Comparison of ENCODE assay signal across 23 mouse cellular contexts in genomic region chr2:17705426-17705825, GRCm38 (mm10). TPM values are rescaled to one million over a fixed set of nuclear protein-coding genes. Genes with fewer than 3 reads are reported as not detected.
DNase-seq lines count a peak whose midpoint lies in the region; ATAC-seq and TF ChIP-seq lines count a peak whose summit lies in the region.
"Had no signal": no experiment of that assay in that cellular context is flagged by ENCODE, and none has a peak within 500 bp of the region (broad histone marks: within the 10 kb centered on the region; RNA-seq: fewer than 3 reads in every experiment).

No protein-coding gene starts in this region.

- no peak overlapping the region for H3K4me3 ChIP-seq in kidney, adult 2 months (ENCODE audit: insufficient read depth, low read depth, low read length)
- H3K4me3 ChIP-seq in kidney, embryonic 16.5 days (ENCODE audit: low read length) = no peak overlapping the region
- no peak overlapping the region for H3K4me3 ChIP-seq in kidney, embryonic 15.5 days (replicated peaks)
- no peak overlapping the region for H3K4me3 ChIP-seq in lung, embryonic 16.5 days (ENCODE audit: low read length)
- no peak overlapping the region for H3K4me3 ChIP-seq in hindbrain, postnatal 0 days (ENCODE audit: low read length)
- H3K4me3 ChIP-seq: embryonic facial prominence, embryonic 15.5 days; erythroblast, embryonic 14.5 days; forebrain, embryonic 10.5 days; heart, adult 2 months; heart, embryonic 15.5 days; hindbrain, embryonic 10.5 days had no signal

- no peaks in the 10 kb centered on the region for H3K27me3 ChIP-seq in kidney, adult 2 months (replicated peaks; ENCODE audit: control insufficient read depth, insufficient read depth, low read length)
- no peaks in the 10 kb centered on the region for H3K27me3 ChIP-seq in kidney, embryonic 16.5 days (ENCODE audit: insufficient read depth, low read length)
- no peaks in the 10 kb centered on the region for H3K27me3 ChIP-seq in kidney, embryonic 15.5 days
- H3K27me3 ChIP-seq in lung, embryonic 16.5 days (ENCODE audit: control insufficient read depth, insufficient read depth, low read depth, low read length) = no peaks in the 10 kb centered on the region
- no peaks in the 10 kb centered on the region for H3K27me3 ChIP-seq in hindbrain, postnatal 0 days (ENCODE audit: insufficient read depth, low read length)
- H3K27me3 ChIP-seq: embryonic facial prominence, embryonic 15.5 days; heart, embryonic 15.5 days had no signal

- H3K9me3 ChIP-seq in kidney, embryonic 16.5 days (ENCODE audit: low read length) = no peaks in the 10 kb centered on the region
- H3K9me3 ChIP-seq in kidney, embryonic 15.5 days (replicated peaks) = no peaks in the 10 kb centered on the region
- no peaks in the 10 kb centered on the region for H3K9me3 ChIP-seq in lung, embryonic 16.5 days (ENCODE audit: control insufficient read depth, low read length)
- no peaks in the 10 kb centered on the region for H3K9me3 ChIP-seq in hindbrain, postnatal 0 days (ENCODE audit: low read length)
- H3K9me3 ChIP-seq: embryonic facial prominence, embryonic 15.5 days; forebrain, embryonic 10.5 days; heart, embryonic 15.5 days; hindbrain, embryonic 10.5 days had no signal

- no peaks in the 10 kb centered on the region for H3K36me3 ChIP-seq in kidney, adult 2 months (ENCODE audit: control insufficient read depth, insufficient read depth, low read length)
- no peaks in the 10 kb centered on the region for H3K36me3 ChIP-seq in kidney, embryonic 16.5 days (ENCODE audit: insufficient read depth, low read length)
- H3K36me3 ChIP-seq in kidney, embryonic 15.5 days = no peaks in the 10 kb centered on the region
- no peaks in the 10 kb centered on the region for H3K36me3 ChIP-seq in lung, embryonic 16.5 days (ENCODE audit: control insufficient read depth, insufficient read depth, low read length)
- H3K36me3 ChIP-seq in hindbrain, postnatal 0 days (ENCODE audit: insufficient read depth, low read length) = no peaks in the 10 kb centered on the region
- H3K36me3 ChIP-seq: embryonic facial prominence, embryonic 15.5 days; forebrain, embryonic 10.5 days; heart, embryonic 15.5 days; hindbrain, embryonic 10.5 days had no signal

- no peaks in the 10 kb centered on the region for H3K4me1 ChIP-seq in kidney, adult 2 months (ENCODE audit: control insufficient read depth, insufficient read depth, low read length)
- no peaks in the 10 kb centered on the region for H3K4me1 ChIP-seq in kidney, embryonic 16.5 days (ENCODE audit: insufficient read depth, low read length)
- no peaks in the 10 kb centered on the region for H3K4me1 ChIP-seq in kidney, embryonic 15.5 days
- no peaks in the 10 kb centered on the region for H3K4me1 ChIP-seq in lung, embryonic 16.5 days (replicated peaks; ENCODE audit: control insufficient read depth, insufficient read depth, low read length)
- peaks cover 6% of the 10 kb centered on the region; the same call in 1 of the 2 replicates for H3K4me1 ChIP-seq in hindbrain, postnatal 0 days (ENCODE audit: insufficient read depth, low read length)
- H3K4me1 ChIP-seq: embryonic facial prominence, embryonic 15.5 days; heart, embryonic 15.5 days had no signal

- H3K4me2 ChIP-seq in kidney, embryonic 16.5 days (replicated peaks; ENCODE audit: low read depth, low read length) = no peak overlapping the region
- H3K4me2 ChIP-seq in kidney, embryonic 15.5 days = no peak overlapping the region
- no peak overlapping the region for H3K4me2 ChIP-seq in lung, embryonic 16.5 days (ENCODE audit: low read depth, low read length)
- H3K4me2 ChIP-seq in hindbrain, postnatal 0 days (ENCODE audit: low read depth, low read length) = no peak overlapping the region
- H3K4me2 ChIP-seq: embryonic facial prominence, embryonic 15.5 days; heart, embryonic 11.5 days; heart, embryonic 15.5 days; hindbrain, embryonic 14.5 days had no signal

- ATAC-seq in kidney, embryonic 16.5 days (ENCODE audit: low FRiP score, low TSS enrichment) = no peak
- ATAC-seq in kidney, embryonic 15.5 days (replicated peaks; ENCODE audit: low FRiP score) = no peak
- peak; percentile 73 for ATAC-seq in lung, embryonic 16.5 days (ENCODE audit: low read depth)
- ATAC-seq in hindbrain, postnatal 0 days = no peak
- ATAC-seq: forebrain, embryonic 14.5 days had no signal

- no peak for TF ChIP-seq CTCF in kidney, adult 2 months (conservative IDR thresholded peaks at IDR 0.05; ENCODE audit: insufficient read depth, insufficient read length, low read depth, low read length)
- no peak for TF ChIP-seq CTCF in hindbrain, postnatal 0 days (IDR thresholded peaks at IDR 0.05; ENCODE audit: low read depth)

- WGBS in kidney, adult 2 months = 44% methylated on average over 3 of the region's 3 CpGs
- WGBS in kidney, embryonic 16.5 days = 60% methylated on average over 3 of the region's 3 CpGs
- 56% methylated on average over 3 of the region's 3 CpGs for WGBS in kidney, embryonic 15.5 days
- WGBS in lung, embryonic 16.5 days = 48% methylated on average over 3 of the region's 3 CpGs
- 64% methylated on average over 3 of the region's 3 CpGs for WGBS in hindbrain, postnatal 0 days

- H3K9ac ChIP-seq in kidney, embryonic 16.5 days (replicated peaks; ENCODE audit: low read length) = no peak overlapping the region
- H3K9ac ChIP-seq in kidney, embryonic 15.5 days = no peak overlapping the region
- H3K9ac ChIP-seq in lung, embryonic 16.5 days (ENCODE audit: low read length) = no peak overlapping the region
- no peak overlapping the region for H3K9ac ChIP-seq in hindbrain, postnatal 0 days (replicated peaks; ENCODE audit: low read length)
- H3K9ac ChIP-seq: embryonic facial prominence, embryonic 15.5 days; heart, embryonic 15.5 days; hindbrain, embryonic 14.5 days had no signal

- peak; percentile 4 for DNase-seq in kidney, adult 2 months
- peak; percentile 3 to 24 for DNase-seq in kidney, postnatal 4 days
- no peak for DNase-seq in lung, postnatal 14 days
- DNase-seq in hindbrain, postnatal 0 days (ENCODE audit: low spot score) = no peak
- DNase-seq: adrenal gland, adult 2 months; adrenal gland, postnatal 25 days; cerebellum, adult 18-20 months; cerebellum, adult 9-11 months; cerebellum, postnatal 36 days; gastrocnemius, postnatal 10 days; heart, adult 2 months; heart, postnatal 14 days had no signal

- H3K27ac ChIP-seq in kidney, adult 2 months (ENCODE audit: insufficient read depth, low read depth, low read length) = no peak overlapping the region
- H3K27ac ChIP-seq in kidney, embryonic 16.5 days (ENCODE audit: low read length) = no peak overlapping the region
- H3K27ac ChIP-seq in kidney, embryonic 15.5 days = no peak overlapping the region
- H3K27ac ChIP-seq in lung, embryonic 16.5 days (ENCODE audit: low read length) = no peak overlapping the region; the same call in 1 of the 2 replicates
- H3K27ac ChIP-seq in hindbrain, postnatal 0 days = no peak overlapping the region
- H3K27ac ChIP-seq: embryonic facial prominence, embryonic 15.5 days; forebrain, embryonic 10.5 days; heart, adult 2 months; heart, embryonic 15.5 days; hindbrain, embryonic 10.5 days; hindbrain, embryonic 14.5 days had no signal

- TF ChIP-seq POLR2A in kidney, adult 2 months (IDR thresholded peaks at IDR 0.05; ENCODE audit: low read depth, low read length) = no peak

RNA-seq across cellular contexts. Expression of gene Nebl, which starts 25.8 kb away (rescaled TPM):
- polyA plus RNA-seq in kidney, adult 2 months (2012; rRNA removed) = 3.9 and 5.8 TPM in 2 replicates
- polyA plus RNA-seq in kidney, embryonic 16.5 days (2015; fragmentation: Nextera tagmentation; extraction: Ambion mirVana) = 9.4 and 9.7 TPM in 2 replicates
- polyA plus RNA-seq in kidney, embryonic 15.5 days (2015; fragmentation: Nextera tagmentation; extraction: Ambion mirVana) = 7.1 and 7.2 TPM in 2 replicates
- 44.3 and 46.4 TPM in 2 replicates for polyA plus RNA-seq in lung, embryonic 16.5 days (2015; fragmentation: Nextera tagmentation; extraction: Ambion mirVana)
- 23.7 and 25.8 TPM in 2 replicates for total RNA-seq in hindbrain, postnatal 0 days (2014; rRNA removed)
- 15.4 and 15.9 TPM in 2 replicates for polyA plus RNA-seq in hindbrain, postnatal 0 days (2015; fragmentation: Nextera tagmentation; extraction: Ambion mirVana)

Comparison
In these comparisons a context has a peak if more than half of its experiments do, and no peak if none do; other contexts are left out.
1. DNase-seq: peak in kidney, adult 2 months (single experiment) and kidney, postnatal 4 days (2 of 2); none in lung, postnatal 14 days (single experiment) and hindbrain, postnatal 0 days (single experiment).